Mouse (Mus musculus) central nervous system, embryonic 11.5 days (tissue): ENCODE measurements around the gene Cdan1. TPM values are rescaled to one million over a fixed set of nuclear protein-coding genes. Genes with fewer than 3 reads are reported as not detected.

Experiments used
- polyA plus RNA-seq: library from polyadenylated mRNA; depleted of rRNA; stranded (reverse); fragments of >200 nt; gene quantifications from 2 replicates; pipeline ENCODE4 v1.2.3, GENCODE M21; 2012; rRNA removed

Cdan1 gene
- 22.1 and 27.6 TPM in 2 replicates for polyA plus RNA-seq

GRCm38 (mm10) chr2:120849449-120850423 lies at the start of gene Cdan1:
Gene Cdan1, minus strand, starts transcription at chr2:120850128.

GRCm38 (mm10) chr2:120850424-120851082 lies 625 bp upstream of the Cdan1 start, which contains the start of gene Ttbk2:
Gene Ttbk2, minus strand, starts transcription at chr2:120850604.

Other genes starting within 250 kb of the Cdan1 start
- 15.4 and 24.4 TPM in 2 replicates for gene Haus2, start 240.7 kb downstream of the Cdan1 start, polyA plus RNA-seq
- 13.5 and 21.1 TPM in 2 replicates for gene Lrrc57, start 240.6 kb downstream of the Cdan1 start, polyA plus RNA-seq
- gene Stard9, start 221.0 kb downstream of the Cdan1 start, polyA plus RNA-seq = 7.5 and 14.4 TPM in 2 replicates
- gene Ttbk2, start 476 bp upstream of the Cdan1 start, polyA plus RNA-seq = 9.2 and 11.9 TPM in 2 replicates
- 17.3 and 20.9 TPM in 2 replicates for gene Ubr1, start 120.6 kb upstream of the Cdan1 start, polyA plus RNA-seq
- 3.5 and 4.7 TPM in 2 replicates for gene Tmem62, start 126.9 kb upstream of the Cdan1 start, polyA plus RNA-seq
- 44.7 and 49.1 TPM in 2 replicates for gene Ccndbp1, start 158.3 kb upstream of the Cdan1 start, polyA plus RNA-seq
- gene Epb42, start 186.9 kb upstream of the Cdan1 start, polyA plus RNA-seq = 12.7 and 15.0 TPM in 2 replicates
- gene Tgm5, start 235.7 kb upstream of the Cdan1 start, polyA plus RNA-seq = 0.20 TPM in 1 of 2 replicates, not detected in the other